Mouse (Mus musculus): Measurements from ENCODE around the gene Pum3.

Pum3 gene

DNA sequence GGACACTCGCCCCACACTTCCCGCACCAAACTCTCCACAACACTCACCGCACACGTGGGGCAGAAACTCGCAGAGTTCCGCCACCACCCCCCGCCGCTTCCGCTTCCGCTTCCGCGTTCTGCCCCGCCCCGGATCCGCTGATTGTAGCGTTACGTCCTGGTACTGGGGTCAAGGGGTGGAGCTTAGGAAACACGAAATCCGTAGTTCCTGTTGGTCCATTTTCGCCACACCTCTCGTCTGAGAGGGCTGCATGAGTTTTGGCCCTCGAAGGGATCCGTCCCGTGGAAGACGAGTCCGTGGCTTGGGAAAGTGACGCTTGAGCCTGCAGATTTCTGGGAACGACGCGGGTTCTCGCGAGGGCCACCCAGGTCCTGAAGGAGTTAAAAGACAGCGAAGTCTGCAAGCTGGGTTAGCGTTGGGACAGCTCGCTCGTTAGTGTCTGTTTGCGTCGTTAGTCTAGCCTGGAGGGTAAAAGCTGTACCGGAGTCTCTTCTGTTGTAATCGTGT, at the start of gene Pum3:
TSS of gene Pum3 (minus strand) at position 81 of the 507 bp plus-strand sequence.
- DNase-seq (ENCODE audit: low spot score), result peak; percentile 97

DNA sequence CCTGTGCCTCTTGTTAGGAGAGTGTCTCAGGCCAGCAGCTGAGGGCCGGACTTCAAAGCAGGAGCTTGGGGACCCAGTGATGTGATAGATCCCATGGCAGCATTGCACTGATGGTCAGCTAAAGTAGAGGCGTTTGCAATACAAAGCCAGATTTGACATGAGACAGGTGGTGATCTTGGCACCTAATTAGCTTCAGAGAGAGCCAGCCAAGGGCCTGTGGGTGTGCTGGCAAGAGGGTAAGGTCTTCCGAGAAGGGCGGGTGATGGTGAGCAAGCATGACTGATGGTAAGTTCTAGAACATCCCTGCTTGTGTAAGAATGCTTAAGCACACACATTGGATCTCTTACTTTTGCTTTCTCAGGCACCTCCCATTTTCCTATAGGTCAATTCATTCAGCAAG, 37.1 kb upstream of the Pum3 start:
- no peak for DNase-seq (ENCODE audit: low spot score)

GRCm38 (mm10) chr19:27462656-27463055, 33.0 kb upstream of the Pum3 start:
- DNase-seq (ENCODE audit: low spot score), result no peak

DNA sequence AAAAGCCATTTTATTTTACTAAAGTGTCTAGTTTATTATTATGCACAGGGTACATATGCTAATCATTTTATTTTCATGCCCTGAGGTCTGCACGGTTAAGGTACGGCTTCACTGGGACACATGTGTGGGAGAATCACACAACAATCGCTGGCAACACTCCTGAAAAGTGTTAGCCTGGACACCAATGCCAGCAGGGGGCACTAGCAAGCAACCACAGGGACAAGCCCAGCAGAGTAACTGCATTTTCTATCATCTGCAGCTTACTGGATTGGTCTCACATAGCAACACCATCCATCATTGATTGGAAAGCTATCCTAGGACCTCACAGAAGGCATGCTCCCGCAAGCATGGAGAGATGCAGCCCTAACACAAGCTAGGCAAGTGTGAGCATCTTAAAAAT, 20.8 kb upstream of the Pum3 start:
- DNase-seq (ENCODE audit: low spot score), result peak; percentile 63

DNA sequence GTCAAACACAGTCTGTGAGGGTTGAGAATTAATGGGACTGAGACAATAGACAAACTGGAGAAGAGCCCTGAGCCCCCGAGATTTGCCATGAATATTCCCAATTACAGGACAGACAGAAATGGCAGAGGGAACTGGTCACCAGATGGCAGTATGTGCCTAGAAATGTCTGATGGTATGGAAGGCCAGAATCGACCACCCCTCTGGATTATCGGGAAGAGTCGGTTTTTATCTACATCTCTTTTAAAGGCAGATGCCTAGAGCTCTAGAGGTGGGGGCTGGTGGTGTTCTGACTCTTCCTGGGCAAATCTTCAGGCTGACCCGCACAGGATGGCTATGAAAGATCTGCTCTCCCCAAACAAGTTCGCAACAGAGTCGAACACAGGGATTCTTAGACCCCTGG, 17.9 kb upstream of the Pum3 start:
- peak; percentile 9 for DNase-seq (ENCODE audit: low spot score)

DNA sequence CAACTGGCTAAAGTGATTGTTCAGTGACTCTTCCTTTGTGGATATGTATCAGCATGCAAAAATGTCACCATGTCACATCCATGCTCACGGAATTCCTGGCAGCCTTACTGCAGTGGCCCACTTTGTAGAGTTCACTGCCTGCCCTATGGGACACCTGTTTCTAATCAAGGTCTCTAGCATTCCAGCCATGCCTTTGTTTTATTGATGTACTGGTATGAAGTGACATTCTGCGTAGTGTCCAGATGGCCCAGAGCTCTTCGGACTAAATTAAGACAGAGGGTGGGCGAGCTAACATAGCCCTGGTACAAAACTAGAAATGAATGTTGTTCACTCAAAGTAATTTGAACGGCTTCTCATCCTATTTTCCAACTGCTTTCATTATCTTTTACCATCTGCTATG, 11.5 kb upstream of the Pum3 start:
- no peak for DNase-seq (ENCODE audit: low spot score)

DNA sequence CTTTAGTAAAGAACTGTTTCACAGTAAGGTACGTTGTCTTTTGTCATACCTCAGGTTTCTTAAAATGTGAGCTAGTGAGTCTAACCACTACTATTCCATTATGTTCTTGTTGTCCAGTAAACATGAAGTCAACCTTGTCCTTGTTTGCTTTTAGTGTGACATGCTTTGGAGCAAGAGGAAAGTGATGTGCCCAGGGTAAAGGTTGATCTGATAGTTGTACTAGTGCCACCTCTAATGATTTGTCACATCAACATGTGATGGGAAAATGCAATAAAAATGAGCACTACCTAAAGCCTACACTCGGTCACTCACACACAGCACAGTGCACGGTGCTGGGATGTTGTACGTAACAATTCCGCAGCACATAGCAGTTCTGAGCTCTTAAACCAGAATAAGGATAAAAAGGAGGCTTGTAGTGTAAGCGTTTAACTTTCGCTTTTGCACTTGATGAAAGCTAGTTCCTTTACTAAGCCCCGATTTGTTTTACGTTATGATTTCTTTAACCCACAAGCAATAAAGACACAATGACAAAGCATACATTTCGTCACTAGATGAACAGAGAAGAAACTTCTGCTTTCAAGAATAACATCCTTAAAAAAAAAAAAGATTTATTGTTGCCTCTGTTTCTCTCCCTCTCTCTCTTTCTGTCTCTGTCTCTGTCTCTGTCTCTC, 8.5 kb upstream of the Pum3 start:
- DNase-seq (ENCODE audit: low spot score), result no peak

GRCm38 (mm10) chr19:27430406-27430805, 781 bp upstream of the Pum3 start:
- no peak for DNase-seq (ENCODE audit: low spot score)

DNA sequence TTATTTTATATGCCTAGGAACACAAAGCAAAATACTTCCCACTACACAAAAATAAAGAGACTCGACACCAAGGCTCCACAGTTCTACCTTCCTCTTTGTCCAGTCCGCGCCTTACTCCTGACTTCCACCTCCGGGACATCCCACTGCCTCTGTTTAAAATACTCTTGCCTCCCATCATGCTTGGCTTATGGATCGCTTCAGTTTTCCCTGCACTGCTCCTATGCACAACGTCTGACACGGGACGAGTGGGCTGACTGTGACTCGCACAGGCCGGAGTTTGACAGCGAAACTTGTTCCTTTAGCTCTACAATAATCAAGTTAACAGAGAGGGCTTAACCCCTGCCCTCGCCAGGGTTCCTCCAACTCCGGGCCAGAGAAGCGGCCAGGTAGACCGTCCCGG, 344 bp downstream of the Pum3 start:
- DNase-seq (ENCODE audit: low spot score), result no peak

DNA sequence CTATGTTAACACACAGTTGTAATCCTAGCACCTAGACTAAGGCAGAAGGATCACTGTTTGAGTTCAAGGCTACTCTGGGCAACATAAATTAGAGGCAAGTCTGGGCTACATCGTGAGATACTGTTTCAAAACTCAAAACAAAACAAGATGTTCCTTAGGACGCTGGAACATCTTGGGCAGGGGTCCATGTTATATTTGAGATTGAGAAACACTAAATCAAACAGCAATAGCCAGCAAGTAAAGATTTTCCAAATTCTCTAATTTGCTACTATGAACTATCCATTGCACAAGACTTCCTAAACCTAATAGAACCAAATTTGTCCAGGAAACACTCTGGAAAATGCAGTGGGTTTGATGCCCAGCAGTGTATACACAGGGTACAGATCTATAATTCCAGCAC, 1.8 kb downstream of the Pum3 start:
- DNase-seq (ENCODE audit: low spot score), result no peak

- DNase-seq (ENCODE audit: low spot score), result no peak
Measured at GRCm38 (mm10) chr19:27426451-27426850, 3.2 kb downstream of the Pum3 start.

GRCm38 (mm10) chr19:27425656-27426055, 4.0 kb downstream of the Pum3 start:
- peak; percentile 55 for DNase-seq (ENCODE audit: low spot score)

GRCm38 (mm10) chr19:27417375-27417774, 12.2 kb downstream of the Pum3 start:
- DNase-seq (ENCODE audit: low spot score), result no peak

- peak; percentile 66 for DNase-seq (ENCODE audit: low spot score)
Measured at GRCm38 (mm10) chr19:27416569-27416968, 13.1 kb downstream of the Pum3 start.

GRCm38 (mm10) chr19:27411340-27411739, 18.3 kb downstream of the Pum3 start:
- no peak for DNase-seq (ENCODE audit: low spot score)

- no peak for DNase-seq (ENCODE audit: low spot score)
Measured at GRCm38 (mm10) chr19:27410751-27411150, 18.9 kb downstream of the Pum3 start.

DNA sequence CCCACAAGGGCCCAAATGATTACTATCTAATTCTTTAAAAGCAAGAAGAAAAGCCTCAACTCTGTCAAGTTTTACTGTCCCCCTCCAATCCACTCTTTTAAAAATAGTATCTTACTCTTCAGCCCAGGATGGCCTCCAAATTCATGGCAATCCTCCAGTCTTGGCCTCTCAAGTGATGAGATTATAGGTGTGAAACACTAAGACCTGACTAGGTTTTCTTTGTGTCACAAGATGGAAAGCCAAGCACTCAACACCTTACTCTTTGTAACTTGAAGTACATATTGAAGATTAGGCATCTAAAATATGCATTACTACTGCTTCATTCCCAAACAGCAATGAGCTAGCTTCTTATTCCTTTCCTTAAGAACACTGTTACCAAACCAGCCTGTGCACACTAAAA, 19.8 kb downstream of the Pum3 start:
- no peak for DNase-seq (ENCODE audit: low spot score)

DNA sequence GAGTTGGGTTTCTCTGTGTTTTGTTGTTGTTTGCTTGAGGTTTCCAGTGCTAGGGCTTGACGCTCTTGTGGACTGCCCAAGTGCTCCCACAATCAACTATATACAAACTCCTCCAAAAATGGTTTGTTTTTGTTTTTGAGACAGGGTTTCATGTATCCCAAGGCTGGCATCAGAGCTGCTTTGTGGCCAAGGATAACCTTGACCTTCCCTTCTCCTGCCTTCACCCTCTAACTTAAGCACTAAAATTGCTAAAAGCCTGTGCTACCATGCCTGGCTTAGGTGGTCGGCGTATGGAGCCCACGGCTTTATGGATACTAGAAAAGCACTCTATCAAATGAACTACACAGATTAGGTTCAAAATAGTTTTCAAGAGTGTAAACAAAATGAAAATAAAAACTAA, 20.4 kb downstream of the Pum3 start:
- no peak for DNase-seq (ENCODE audit: low spot score)

DNA sequence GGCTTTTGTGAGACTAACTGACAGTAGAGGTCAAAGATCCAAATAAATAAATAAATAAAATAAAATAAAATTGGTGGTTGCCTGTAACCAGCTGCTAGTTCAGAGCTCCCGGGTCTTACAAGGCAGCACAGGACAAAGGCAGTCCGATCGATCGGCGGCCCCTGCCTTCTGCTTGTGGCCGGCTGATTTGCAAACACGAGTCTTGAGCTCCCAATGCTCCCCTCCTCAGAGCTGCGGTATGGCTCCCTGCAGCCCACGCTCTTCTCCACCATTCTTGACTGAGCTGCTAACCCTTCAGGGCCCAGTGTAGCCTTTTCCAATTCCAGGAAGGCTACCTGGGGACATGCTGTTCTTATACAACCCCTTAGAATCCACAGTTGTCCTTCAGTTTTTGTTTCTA, 31.8 kb downstream of the Pum3 start:
- DNase-seq (ENCODE audit: low spot score), result no peak

DNA sequence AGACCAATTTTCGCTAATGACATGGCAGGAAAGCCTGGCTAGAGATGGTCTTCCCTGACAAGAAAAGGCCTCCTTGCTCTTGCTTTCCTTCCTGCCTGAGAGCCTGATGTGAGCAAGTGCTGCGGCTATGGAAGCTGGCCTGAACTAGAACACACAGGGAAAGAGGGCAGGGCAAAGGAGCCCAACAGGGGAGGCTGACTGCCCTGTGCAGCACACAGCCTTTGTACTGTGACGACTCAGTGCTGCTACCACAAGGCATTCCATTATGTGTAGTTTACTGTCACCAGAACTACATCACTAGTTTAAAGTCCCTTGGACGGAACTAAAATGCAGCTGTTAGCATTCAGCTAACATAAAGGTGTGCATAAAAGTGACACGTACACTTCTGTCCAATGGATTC, 32.4 kb downstream of the Pum3 start:
- no peak for DNase-seq (ENCODE audit: low spot score)

DNA sequence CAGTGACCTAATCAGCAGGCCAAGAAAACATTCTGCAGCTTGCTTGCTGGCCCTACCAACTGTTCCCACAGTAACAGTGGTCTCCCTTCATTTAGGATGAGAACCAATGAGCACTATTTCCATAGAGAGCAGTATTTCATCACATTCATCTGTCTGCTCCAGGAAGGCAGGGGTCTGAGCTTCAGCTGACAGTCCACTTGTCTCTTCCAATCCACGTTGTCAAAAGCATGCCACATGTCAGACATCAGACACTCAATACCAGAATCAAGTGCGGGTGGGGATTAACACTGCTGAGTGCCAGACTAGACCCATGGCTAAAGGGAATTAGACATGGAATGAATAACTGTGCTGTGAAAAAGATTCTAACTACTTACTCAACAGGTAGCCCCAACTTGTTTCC, 32.9 kb downstream of the Pum3 start:
- DNase-seq (ENCODE audit: low spot score), result no peak

DNA sequence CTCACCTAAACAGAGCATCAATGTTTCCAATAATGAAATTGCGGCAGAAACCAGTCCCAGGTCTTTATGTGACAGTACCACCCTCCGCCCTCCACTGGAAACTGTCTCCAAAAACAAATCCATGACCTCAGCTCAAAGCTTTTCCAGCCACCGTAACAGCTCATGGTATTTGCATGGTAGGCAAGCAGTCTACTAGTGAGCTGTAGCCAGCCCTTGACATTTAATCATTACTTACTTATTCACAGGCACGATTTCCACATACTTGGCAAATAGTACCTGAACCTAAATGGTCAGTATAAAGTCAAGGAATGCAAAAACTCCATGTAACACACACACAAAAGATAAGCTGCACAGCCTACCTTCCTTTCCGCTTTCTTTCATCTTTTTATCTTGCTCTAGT, 33.7 kb downstream of the Pum3 start:
- no peak for DNase-seq (ENCODE audit: low spot score)

GRCm38 (mm10) chr19:27395481-27395880, 34.1 kb downstream of the Pum3 start:
- no peak for DNase-seq (ENCODE audit: low spot score)

- DNase-seq (ENCODE audit: low spot score), result no peak
Measured at GRCm38 (mm10) chr19:27394341-27394990, 35.2 kb downstream of the Pum3 start.
